13 mouse cellular contexts compared by ENCODE assay signal in the genomic region with DNA sequence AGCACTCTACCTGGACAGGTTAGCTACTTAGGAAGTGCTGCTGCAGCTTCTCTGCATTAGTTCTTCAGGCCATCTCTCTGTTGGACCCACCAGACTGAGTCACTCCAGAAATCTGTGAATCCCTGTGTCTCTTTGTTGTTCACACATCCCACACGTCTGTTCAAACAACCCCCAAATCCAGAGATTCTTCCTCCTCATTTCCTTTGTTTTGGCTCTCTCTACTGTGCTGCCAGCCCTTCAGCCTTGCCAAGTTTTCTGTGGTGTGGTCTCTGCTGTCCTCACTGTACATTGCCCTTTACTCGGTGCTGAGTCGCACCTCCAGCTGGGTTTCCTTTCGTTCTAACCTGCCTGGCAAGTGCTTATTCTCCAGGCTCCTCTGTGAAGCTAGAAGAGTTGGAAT. TPM values are rescaled to one million over a fixed set of nuclear protein-coding genes. Genes with fewer than 3 reads are reported as not detected.
DNase-seq lines count a peak whose midpoint lies in the region.
"Had no signal": no experiment of that assay in that cellular context is flagged by ENCODE, and none has a peak within 500 bp of the region (broad histone marks: within the 10 kb centered on the region; RNA-seq: fewer than 3 reads in every experiment).

No protein-coding gene starts in this region.

- intact Hi-C loops in left cerebral cortex, postnatal 25 days (cut with DNase I): loop anchor here (5.0 kb wide), 1 partner anchor 163 kb away; no protein-coding TSS in a partner anchor

- DNase-seq in frontal cortex, postnatal 36 days (ENCODE audit: low spot score in 2 of 2): peak; percentile 17 to 30
- no peak for DNase-seq in frontal cortex, postnatal 14 days (ENCODE audit: low spot score in 2 of 2)
- peak; percentile 20 to 69 for DNase-seq in left cerebral cortex, postnatal 25 days (ENCODE audit: low spot score in 2 of 2)
- DNase-seq in left cerebral cortex, adult 11 months (ENCODE audit: low spot score): no peak
- DNase-seq in Muller cell, postnatal 12 days (ENCODE audit: inconsistent ontology term): peak; percentile 78
- DNase-seq in telencephalon, adult 2 months (ENCODE audit: low read depth, low spot score): peak; percentile 53
- no peak for DNase-seq in spleen, postnatal 4 days (ENCODE audit: low spot score in 2 of 2)
- DNase-seq: adrenal gland, postnatal 14 days; cerebellum, adult 2 months; cerebellum, postnatal 10 days; embryo, embryonic 11 days; gastrocnemius, adult 2 months; gastrocnemius, postnatal 25 days had no signal

RNA-seq across cellular contexts. Expression of a gene that starts 31.7 kb away (rescaled TPM):
- 10 to 100 TPM; 14.8 to 17.2 TPM for total RNA-seq in left cerebral cortex, postnatal 25 days (2021)

RNA-seq across cellular contexts. Expression of a gene that starts 31.8 kb away (rescaled TPM):
- 10 to 100 TPM; 40.2 to 45.8 TPM for total RNA-seq in left cerebral cortex, postnatal 25 days (2021)

Comparison
In these comparisons a context has a peak if more than half of its experiments do, and no peak if none do; other contexts are left out.
1. DNase-seq: peak in frontal cortex, postnatal 36 days (2 of 2), left cerebral cortex, postnatal 25 days (2 of 2), Muller cell, postnatal 12 days (single experiment) and telencephalon, adult 2 months (single experiment); none in frontal cortex, postnatal 14 days (0 of 2), left cerebral cortex, adult 11 months (single experiment) and spleen, postnatal 4 days (0 of 2).